Mouse (Mus musculus) right cerebral cortex, adult 2 months (tissue): Measurements from ENCODE around the gene Kif3a.

Experiments
- DNase-seq, 2 experiments: peaks; one replicate each; pipeline ENCODE4 v3.0.0; 2021 to 2022; ENCODE audit warnings: low spot score in 2 of 2

Kif3a gene

DNA sequence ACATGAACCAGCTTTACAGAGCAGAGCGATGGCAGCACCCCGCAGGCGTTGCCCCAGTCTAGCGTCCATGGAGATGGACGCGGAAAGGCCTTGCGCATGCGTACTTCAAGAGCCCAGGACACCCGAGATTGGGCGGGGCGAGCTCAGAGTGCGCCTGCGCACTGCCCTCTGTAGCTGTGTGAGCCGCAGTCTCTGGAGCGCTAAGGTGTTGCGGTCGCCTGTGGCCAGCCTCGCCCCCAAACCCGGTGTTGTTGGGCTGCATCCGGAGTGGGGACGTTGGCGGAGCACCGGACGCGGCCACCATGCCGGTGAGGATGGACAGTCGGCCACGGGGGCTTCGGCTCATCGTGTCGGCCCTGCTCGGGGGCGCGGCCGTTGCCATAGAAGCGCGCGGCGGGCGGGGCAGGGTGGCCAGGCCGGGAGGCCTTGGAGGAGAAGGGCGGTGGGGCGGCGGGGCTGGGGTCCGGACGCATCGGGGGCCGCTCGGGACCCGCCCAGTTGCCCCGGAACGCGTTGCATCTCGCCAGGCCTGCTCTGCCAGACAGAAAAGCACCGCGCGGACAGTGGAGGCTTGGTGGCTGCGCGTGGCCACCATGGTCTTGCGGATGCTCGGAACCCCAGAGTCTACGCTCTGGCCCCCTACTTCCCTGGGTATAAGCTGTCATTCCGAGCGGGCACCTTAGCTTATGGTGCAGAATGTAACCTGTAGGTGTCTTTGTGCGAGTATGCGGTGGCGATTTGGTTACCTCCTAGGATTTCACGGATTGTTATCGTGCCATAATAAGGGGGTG, at the start of gene Kif3a:
TSS of gene Kif3a (plus strand) at position 156 of the 791 bp plus-strand sequence.
- peak; percentile 94 to 97 for DNase-seq

GRCm38 (mm10) chr11:53518759-53519158, 48.4 kb upstream of the Kif3a start:
- DNase-seq, result no peak

DNA sequence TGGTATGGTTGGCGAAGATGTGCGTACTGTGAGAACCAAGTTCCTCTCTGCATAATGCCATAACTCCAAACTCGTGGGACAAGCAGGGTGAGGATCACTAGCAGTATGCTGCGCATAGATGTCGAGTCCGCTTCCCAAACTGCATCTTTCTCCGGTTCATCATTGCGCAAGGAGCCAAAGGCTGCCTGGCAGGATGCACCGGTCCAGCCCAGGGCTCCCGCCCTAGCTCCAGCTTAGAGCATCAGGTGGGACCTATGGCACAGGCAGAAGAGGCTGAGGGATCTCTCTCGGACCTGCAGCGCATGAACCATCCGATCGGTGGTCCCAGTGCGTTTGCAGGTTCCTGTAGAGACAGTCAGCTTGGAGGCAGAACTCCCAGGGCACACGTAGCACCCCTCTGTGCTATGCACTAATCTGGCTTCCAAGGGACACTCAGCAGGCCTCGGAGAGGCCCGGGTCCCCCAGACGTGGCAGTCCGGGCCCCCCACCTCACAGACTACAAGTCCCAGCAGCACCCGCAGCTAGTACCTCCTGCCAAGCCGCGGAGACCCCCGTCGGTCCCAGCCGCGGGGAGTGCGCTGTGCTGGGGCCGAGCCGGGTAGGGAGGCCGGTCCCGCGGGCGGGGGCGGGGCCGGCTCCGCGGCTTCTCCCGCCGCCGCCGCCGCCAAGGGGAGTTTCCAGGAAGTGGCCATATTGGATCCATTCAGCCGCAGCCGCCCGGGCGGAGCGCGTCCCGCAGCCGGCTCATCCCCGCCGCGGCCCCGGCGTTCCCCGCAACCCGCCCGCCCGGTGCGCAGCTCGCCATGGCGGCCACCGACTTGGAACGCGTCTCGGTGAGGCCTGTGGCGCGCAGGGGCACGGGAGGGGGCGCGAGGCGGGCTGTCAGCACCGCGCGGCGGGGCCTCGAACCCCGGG, 47.7 kb upstream of the Kif3a start, which contains the start of gene Sept8:
TSS of gene Sept8 (plus strand) at position 51 of the 915 bp plus-strand sequence.
- peak; percentile 57 to 66 for DNase-seq

GRCm38 (mm10) chr11:53520122-53520978, 46.8 kb upstream of the Kif3a start:
- DNase-seq, result peak; percentile 73 to 77

- peak in 1 of 2 experiments; percentile 49 for DNase-seq
Measured at GRCm38 (mm10) chr11:53521120-53521820, 45.9 kb upstream of the Kif3a start.

- no peak for DNase-seq
Measured at GRCm38 (mm10) chr11:53521821-53522131, 45.4 kb upstream of the Kif3a start.

GRCm38 (mm10) chr11:53522362-53522761, 44.8 kb upstream of the Kif3a start:
- DNase-seq, result no peak

- peak; percentile 78 to 80 for DNase-seq
Measured at GRCm38 (mm10) chr11:53522930-53523329, 44.2 kb upstream of the Kif3a start.

DNA sequence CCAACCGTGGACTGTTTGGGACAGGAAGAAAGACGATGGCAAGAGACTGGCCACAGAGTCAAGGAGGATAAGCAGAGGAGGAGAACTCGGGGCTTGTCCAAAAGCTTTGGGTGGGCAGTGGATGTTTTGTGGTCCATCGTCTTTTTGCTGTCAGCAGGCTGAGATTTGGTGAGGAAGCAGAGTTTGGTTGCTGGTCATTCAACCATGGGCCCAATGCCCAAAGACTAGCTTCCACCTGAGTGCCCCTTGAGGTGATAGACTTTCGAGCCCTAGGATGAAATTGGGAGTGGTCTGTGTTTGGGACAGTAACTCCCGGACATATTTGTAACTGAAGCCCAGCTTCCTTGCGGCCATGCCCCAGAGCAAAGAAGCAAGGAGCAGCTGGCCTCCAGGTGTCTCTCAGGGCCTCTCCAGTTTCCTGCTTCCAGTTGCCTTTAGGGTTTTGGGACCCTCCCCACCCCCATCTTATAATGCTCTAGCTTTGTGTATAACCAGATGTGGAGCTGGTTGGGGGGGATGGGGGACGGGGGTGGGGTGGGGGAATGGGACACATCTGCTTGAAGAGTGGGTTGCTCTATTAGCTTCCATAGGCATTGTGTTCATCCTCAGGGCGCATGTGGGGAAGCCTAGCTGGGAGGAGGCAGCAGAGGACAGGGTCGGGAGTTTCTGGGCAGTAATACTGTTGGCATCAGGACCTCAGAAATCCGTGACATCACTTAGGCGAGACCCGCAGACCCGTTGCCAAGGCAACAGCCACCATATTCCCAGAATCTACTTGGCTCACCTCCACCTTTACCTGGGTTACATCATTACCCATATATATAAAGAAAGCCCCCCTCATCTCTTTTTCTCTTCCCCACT, 43.4 kb upstream of the Kif3a start:
- no peak for DNase-seq

DNA sequence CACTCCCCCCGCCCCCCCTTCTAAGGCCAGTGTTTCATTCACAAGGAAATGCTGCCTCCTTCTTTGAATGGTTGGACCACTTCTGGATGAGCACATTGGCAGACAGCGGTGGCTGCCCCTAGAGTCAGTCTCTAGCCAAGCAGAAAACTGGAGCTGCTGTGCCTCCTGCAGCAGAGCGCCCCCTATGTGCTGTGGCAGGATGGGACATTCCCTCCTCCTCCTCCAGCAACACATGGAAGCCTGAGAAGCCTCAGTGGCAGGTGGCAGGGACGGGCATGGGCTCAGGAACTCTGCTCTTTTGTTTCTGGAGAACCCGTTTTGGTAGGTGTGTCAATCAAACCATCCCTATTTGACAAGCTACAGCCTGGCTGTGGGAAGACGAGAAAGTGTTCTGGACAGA, 42.3 kb upstream of the Kif3a start:
- DNase-seq, result no peak

DNA sequence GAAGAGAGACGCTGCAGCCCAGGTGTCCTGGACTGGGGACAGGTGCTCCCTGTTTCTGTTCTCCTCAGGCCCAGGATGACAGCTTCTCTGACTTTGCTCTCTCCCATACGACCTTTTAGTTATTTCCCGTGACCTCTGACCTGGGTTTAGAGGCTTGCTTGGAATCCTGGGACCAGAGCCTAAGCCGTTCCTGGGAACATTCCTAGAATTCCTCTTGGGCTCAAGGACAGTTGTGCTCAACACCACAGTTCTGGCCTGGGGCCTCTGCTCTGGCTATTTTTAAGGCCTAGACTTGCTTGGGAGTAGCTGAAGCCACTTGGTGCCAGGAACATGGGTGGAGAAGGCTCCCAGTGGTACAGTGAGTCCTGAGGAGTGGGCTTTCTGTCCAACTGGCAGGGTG, 41.7 kb upstream of the Kif3a start:
- no peak for DNase-seq

DNA sequence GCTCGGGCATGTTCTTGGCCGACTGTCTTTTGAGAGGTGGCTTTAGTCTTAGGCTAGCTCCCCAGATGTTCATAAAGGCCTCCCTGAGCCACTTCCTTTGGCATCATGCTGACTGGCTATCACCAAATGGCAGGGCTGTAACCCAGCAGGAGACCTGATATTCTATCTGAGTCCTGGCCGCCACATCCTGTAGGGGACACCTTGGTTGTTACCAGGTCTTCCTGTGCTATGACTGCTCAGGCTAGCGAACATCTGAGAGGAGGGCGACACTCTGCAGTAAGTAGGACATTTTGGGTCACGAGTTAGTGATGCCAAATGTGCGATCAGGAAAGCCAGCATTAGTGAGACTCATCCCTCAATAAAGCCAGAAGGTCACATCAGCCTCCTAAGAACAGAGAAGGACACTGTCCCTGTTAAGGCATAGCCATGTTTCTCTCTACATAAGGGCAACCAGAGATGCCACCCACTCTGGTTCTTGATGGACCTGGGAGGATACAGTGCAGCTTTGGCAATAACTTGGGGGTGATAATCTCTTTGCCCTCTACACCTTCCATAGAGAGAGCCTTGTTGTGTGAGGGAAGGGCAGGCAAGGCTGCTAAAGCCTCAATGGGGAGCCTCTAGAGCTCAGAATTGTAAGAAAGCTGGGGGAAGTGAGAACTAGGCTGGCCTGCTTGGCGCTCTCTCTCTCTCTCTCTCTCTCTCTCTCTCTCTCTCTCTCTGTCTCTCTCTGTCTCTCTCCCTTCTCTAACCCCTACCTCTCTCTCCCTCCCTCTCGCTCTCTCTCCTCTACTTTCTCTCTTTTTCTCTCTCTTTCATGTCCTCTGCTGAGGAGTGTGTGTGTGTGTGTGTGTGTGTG, 38.6 kb upstream of the Kif3a start:
- no peak for DNase-seq

GRCm38 (mm10) chr11:53529253-53529557, 38.0 kb upstream of the Kif3a start:
- DNase-seq, result peak; percentile 59 to 70

GRCm38 (mm10) chr11:53530001-53530400, 37.2 kb upstream of the Kif3a start:
- DNase-seq, result no peak

DNA sequence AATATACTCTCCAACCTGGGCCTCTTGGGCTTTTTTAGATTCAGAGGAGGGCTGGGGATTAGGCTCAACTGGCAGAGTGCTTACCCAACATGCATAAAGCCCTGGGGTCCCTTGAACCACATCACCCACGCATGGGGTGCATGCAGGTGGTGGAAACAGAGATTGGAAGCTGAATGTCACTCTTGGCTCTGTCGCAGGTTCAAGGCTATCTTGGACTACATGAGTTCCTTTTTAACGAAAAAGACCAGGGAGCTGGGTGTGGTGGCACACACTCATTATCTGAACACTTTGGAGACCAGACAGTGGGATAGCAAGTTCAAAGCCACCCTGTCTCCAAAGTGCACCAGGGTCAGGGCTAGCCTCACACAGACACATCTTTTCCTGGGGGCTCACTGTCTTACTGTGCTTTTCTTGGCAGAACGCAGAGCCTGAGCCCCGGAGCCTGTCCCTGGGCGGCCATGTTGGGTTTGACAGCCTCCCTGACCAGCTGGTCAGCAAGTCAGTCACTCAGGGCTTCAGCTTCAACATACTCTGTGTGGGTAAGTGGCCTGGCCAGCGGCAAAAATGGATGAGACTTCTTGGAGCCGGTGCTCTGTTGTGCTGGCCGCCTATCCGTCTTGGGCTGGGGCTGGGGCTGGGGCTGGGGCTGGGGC, 35.5 kb upstream of the Kif3a start:
- DNase-seq, result no peak

DNA sequence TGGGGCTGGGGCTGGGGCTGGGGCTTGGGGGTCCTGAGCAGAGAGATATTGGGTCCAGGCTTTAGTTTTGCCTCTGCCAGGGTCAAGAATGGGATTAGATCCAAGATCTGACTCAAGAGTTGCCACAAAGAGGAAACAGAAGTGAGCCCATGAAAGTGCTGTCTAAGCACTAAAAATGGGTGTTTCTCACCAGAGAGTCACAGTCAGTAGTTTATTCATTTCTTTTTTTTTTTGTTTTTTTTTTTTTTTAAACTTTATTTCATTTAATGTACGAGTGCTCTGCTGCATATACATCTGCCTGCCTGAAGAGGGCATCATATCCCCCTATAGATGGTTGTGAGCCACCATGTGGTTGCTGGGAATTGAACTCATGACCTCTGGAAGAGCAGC, 35.0 kb upstream of the Kif3a start:
- no peak for DNase-seq

GRCm38 (mm10) chr11:53539002-53539491, 28.1 kb upstream of the Kif3a start:
- no peak for DNase-seq

GRCm38 (mm10) chr11:53540394-53540793, 26.8 kb upstream of the Kif3a start:
- no peak for DNase-seq

DNA sequence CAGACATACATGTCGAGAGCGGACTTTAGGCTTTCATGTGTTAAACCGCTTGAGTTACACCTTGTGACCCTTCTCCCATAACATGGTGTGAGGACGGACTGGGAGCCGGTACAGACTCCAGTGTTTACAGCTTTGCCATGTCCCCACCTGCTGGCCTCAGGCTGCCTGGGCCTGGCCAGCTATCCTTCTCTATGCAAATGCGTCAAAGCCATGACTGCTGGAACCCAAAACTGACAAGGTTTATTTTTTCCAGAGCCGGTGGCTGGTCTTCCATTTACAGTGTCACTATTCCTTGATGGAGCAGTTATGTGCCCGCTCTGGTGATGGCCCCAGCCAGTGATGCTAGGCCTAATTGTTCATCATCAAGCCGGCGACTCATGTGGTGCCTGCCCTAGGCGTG, 26.0 kb upstream of the Kif3a start:
- DNase-seq, result no peak
